Mouse (Mus musculus) kidney, adult 8-10 months (tissue): Measurements from ENCODE around the gene Gm17617.

Experiments
- DNase-seq, 2 experiments: peaks; one replicate each; pipeline ENCODE4 v3.0.0; 2022

Gene Gm17617

GRCm38 (mm10) chr13:55133448-55133847 is at the start of gene Gm17617:
Gm17617 (minus strand) TSS chr13:55133548.
- no peak for DNase-seq

DNA sequence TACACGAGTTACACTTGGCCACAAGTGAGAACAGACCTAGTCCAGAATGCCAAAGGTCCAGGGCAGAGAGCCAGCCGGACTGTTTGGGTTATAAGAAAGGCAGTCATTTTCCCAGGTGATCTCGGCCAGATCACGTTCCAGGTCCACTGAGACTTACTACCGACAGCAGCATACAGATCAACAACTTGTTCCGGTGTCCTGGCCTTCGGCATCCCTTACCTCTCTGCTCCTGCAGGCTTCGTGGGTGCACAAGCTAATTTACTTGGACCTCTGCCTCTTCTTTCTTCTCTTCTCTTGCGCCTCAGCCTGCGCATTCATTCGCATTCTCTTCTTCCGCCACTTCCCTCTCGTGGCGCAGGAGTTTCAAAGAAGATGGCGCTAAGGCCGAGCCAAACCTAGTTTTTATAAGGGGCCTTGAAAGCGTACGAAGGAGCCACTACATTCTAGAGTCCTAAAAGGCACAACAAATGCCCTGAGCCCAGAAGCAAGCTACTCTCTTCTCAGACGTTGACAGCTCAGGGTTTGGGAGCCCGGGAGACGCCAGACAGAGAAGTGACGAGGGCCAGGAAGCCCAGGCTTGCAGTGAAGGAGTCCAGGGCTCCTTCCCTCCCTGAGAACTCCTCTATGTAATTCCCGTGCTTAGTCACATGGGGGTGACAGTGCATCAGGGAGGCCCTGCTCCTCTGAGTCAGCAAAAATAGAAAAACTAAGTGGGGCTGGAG is 49.0 kb upstream of the Gm17617 start:
- peak; percentile 82 to 84 for DNase-seq

DNA sequence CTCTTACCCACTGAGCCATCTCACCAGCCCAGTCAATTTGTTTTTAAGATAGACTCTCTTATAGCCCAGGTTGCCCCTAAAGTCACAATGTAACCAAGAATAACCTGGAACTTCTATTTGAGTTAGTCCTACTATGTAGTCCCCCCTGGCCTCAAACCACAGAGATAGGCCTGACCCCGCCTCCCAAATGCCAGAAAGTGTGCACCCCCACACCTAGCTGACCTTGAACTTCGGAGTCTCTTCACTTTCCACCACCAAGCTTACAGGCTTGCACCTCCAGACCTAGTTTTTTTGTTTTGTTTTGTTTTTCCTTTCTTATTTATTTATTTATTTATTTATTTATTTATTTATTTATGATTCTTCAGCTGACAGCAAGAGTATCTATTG is 48.4 kb upstream of the Gm17617 start:
- DNase-seq: no peak

DNA sequence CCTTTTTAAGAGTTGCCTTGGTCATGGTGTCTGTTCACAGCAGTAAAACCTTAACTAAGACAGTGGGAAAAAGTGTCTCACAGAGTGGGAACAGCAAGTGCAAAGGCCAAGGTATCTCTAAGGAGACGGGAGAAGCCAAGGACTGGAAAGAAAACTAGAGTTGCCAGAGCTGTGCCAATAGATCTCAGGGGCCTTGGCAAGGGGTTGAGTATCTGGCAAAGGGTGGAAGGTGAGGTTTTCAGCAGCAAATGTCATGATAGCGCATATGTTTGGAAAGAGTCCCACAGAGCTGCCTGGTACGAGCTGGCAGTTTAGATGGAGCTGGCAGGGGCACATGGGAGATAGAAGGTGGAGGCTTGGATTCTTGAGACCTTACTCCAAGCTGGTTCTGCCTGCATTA is 46.2 kb upstream of the Gm17617 start:
- peak in 1 of 2 experiments; percentile 26 for DNase-seq

DNA sequence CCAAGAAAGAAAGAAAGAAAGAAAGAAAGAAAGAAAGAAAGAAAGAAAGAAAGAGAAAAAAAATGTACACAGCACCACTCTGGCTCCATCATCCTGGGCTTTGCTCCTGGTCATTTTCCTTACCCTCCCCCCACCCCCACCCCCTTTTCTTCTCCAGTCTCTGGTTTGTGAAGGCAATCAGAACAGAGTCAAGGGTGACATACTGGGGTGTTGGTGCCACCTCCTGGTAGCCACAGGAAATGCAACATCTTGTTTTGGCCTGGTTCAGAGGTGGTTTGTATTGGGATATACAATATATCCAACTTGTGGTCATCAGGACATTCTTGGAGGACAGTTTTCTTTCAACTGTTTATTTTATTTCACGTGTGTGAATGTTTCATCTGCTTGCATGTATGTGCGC is 45.2 kb upstream of the Gm17617 start:
- peak; percentile 64 to 87 for DNase-seq

- no peak for DNase-seq
These were observed 44.7 kb upstream of the Gm17617 start for GRCm38 (mm10) chr13:55177903-55178496.

DNA sequence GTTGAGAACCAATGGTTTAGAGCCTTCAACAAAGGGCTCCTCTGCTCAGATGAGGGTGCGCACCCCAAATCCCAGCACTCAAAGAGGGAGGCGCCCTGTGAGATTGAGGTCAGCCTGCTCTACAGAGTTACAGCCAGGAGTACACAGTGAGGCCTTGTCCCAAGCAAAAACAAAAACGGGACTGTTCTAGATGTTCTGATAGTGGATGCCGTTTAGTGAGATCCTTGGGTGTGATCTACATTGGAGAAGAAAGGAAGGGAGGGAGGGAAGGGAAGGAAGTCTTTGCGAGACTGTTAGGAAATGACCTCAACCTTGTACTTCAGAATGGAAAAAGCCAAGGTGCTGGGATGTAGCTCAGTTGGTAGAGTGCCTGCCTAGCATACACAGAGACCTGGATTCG is 42.9 kb upstream of the Gm17617 start:
- DNase-seq: no peak

- no peak for DNase-seq
These were observed 41.0 kb upstream of the Gm17617 start for GRCm38 (mm10) chr13:55174347-55174746.

GRCm38 (mm10) chr13:55172336-55172770 is 39.0 kb upstream of the Gm17617 start:
- no peak for DNase-seq

- peak in 1 of 2 experiments; percentile 48 for DNase-seq
These were observed 38.4 kb upstream of the Gm17617 start for GRCm38 (mm10) chr13:55171517-55172335.

- peak; percentile 47 to 63 for DNase-seq
These were observed 35.6 kb upstream of the Gm17617 start for GRCm38 (mm10) chr13:55168958-55169369.

GRCm38 (mm10) chr13:55168255-55168654 is 34.9 kb upstream of the Gm17617 start:
- DNase-seq: peak; percentile 70 to 71

GRCm38 (mm10) chr13:55167798-55168197 is 34.5 kb upstream of the Gm17617 start:
- peak; percentile 54 to 74 for DNase-seq

GRCm38 (mm10) chr13:55166806-55167725 is 33.7 kb upstream of the Gm17617 start:
- no peak for DNase-seq

DNA sequence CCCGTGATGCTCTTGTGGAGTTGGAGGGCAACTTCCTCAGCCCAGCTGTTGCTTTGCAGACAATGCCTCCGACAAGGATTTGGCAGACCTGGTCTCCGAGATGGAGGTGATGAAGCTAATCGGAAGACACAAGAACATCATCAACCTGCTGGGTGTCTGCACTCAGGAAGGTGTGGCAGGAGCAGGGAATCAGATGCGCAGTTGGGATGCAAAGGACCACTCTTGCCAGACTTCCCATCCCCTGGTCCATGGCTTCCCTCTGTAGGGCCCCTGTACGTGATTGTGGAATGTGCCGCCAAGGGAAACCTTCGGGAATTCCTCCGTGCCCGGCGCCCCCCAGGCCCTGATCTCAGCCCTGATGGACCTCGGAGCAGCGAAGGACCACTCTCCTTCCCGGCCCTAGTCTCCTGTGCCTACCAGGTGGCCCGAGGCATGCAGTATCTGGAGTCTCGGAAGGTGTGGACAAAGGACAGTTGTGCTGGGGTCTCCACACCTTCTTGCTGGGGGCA is 32.5 kb upstream of the Gm17617 start:
- no peak for DNase-seq

- no peak for DNase-seq
These were observed 30.2 kb upstream of the Gm17617 start for GRCm38 (mm10) chr13:55163553-55163952.

GRCm38 (mm10) chr13:55162365-55162764 is 29.0 kb upstream of the Gm17617 start:
- no peak for DNase-seq

- no peak for DNase-seq
These were observed 20.6 kb upstream of the Gm17617 start for GRCm38 (mm10) chr13:55153951-55154350.

- peak; percentile 91 to 92 for DNase-seq
These were observed 19.5 kb upstream of the Gm17617 start, which contains the start of gene Fgfr4 for GRCm38 (mm10) chr13:55152621-55153415. Fgfr4 (plus strand) TSS chr13:55152640.

DNA sequence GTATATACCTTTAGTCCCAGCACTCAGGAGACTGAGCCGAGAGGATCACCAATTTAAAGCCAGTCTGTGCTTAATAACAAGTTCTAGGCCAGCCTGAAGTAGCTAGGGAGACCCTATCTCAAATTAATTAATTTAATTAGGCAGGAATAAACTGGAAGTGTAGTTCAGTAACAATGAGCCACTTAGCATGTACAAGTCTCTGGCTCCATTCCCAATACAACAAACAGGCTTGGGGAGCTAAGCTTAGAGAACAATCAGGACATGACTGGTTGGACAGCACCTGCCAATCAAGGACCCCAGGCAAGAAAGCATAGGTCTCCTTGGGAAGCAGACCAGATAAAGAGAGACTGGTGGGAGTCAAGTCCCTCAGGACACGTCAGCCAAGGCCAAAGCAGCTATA is 6.9 kb upstream of the Gm17617 start:
- DNase-seq: no peak

GRCm38 (mm10) chr13:55135382-55135781 is 2.0 kb upstream of the Gm17617 start:
- DNase-seq: no peak
